Mouse (Mus musculus): Measurements from ENCODE around the gene Plau.
A peak's percentile ranks its signal among the peaks of the same experiment; 100 is the strongest.

Gene Plau

DNA sequence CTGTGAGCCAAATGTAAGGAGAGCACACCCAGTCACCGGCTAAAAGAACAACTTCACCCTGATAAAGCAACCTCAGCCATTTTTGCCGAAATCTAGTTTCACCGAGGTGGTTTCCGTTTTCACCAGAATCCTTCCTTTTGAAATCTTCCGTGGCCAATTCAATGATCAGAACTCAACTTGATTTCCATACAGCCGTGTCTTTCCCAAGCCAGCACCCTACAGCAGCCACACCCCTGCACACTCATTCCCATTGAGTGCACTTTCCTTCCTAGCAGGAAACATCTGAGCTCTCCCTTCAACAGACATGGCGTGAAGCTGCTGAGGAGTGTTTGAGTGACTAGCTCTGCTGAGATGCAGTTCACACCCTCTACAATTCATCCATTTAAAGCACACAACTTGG, 9.8 kb downstream of the Plau start:
- no peak for DNase-seq

DNA sequence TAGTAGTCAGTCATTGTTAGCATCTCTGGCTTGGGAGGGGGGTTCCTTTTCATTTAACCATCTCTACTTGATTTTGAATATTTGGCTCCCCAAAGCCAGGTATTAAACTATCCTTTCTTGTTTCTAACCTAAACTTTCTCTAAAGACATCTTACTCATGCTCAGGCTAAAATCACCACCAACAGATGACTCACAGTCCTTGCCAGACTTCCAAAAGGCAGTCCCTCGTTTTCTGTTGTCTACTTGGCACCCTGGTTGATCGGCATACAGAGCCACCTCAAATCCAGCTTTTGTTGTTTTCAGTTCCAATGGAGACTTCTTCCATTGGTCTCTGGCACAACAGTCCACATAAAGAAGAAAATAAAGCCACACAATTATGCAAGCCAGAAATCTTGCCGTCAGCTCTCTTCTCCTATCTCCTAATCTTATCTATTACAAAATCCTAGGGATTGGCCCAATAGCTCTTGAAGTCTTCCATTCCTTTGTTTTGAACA, 11.2 kb downstream of the Plau start:
- no peak for DNase-seq

DNA sequence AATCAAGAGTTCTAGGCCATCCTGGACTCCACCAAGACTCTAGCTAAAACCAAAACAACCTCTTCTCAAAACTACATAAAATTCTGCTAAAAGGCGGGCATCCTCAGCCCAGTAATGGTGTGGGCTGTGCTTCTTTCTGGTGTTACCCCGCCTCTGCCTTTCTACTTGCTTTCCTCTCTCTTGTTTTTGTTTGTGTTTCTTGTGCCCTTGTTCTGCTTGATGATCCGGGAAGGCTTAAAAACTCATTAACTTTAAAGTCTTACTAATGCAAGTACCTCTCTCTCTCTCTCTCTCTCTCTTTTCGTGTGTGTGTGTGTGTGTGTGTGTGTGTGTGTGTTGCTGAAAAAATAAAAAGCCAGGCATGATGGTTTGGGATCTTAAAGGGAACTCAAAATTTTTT, 13.3 kb downstream of the Plau start:
- no peak for DNase-seq

DNA sequence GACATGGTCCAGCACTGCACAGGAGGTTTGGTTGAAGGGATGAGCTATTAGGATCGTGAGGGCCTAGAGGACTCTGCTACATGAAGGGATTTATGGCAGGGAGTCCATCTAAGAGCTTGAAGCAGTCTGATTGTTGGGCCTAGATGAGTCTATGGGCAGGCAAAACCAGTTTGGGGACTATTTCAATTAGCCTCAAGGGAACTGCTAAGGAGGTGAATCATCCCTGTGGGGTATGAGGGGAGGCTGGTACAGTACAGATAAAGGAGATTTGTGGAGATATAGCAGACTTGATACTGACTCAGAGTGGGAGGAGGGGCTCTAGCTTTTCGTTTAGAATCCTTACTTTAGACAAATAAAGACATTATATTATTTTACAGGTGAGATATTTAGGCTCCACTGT, 14.0 kb downstream of the Plau start:
- no peak for DNase-seq

DNA sequence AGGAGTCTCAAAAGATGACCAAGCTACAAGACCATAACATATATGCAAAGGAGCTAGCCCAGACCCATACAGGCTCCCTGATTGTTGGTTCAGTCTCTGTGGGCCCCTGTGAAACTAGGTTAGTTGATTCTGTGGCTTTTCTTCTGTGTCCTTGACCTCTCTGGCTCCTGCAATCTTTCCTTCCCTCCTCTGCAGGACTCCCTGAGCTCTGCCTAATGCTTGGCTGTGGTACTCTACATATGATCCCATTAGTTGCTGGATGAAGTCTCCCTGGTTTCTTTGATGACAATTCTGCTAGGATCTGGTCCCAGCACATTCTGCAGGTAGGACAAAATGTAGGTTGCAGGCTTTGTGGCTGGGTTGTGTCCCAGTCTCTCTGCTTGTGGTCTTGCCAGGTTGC, 15.3 kb downstream of the Plau start:
- DNase-seq, result no peak

DNA sequence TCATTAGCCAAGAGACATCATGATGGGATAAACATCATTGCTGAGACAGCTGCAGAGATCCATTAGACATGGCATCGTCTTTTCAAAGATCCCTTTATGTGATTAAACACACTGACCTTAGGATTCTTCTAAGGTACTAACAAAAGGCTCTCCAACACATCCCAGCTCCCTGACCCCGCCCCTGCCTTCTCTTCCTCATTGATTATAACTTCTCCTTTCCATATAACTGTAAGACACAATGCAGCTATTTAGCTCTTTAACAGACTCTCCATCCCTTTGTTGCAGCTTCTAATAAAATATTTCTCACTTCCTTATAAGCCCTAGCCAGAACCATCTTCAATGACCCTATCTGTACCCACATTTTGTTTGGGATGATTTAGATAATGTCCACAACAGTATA, 24.7 kb downstream of the Plau start:
- DNase-seq, result no peak

DNA sequence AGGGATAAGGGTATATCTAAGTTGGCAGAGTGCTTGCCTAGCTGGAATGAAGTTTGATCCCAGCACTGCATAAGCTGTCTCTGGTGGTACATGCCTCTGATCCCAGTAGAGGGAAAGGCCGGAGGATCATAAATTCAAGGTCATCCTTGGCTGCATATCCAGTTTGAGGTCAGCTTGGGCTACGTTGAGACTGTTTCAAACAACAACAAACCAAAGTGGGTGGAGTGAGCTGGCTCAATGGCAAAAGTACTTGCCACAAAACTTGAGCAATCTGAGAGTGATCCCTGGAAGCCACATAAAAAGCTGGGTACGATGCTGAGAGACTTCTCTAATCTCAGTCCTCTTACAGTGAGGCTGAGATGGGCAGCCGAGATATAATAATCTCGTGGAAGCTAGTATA, 25.1 kb downstream of the Plau start:
- DNase-seq, result no peak

DNA sequence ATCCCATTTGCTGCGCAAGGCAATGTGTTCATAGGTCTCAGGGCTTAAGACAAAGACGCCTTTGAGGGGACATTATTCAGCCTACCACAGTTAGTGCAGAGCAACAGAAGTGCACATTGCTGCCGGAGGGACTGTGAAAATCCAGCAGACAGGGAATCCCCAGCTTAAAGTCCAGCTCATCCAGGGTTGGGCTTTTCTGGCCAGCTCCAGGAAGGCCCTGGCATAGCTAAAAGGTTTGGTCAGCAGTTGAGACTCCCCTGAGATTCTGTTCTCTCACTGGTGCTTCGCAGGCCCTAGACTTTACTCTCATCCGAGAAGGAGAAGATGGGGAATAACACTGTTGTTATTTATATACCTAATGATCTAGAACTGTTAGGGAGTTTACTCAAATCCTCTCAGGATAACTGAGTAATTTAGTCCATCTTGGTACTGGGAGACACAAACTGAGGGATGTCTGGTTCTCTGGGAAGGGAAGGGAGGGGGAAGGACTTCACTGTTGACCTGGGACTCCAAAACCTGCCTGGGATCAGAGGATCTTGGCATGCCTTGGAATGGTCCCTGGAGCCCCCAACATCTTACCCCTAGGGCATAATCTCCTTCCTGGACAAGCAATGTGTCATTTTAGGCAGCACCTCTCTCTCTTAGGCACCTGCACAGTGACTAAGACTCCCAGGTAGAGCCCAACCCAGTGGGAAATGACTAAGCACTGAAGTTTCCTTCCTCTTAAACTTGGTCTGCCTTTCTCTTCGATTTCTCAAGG, 27.0 kb downstream of the Plau start:
- DNase-seq, result no peak

DNA sequence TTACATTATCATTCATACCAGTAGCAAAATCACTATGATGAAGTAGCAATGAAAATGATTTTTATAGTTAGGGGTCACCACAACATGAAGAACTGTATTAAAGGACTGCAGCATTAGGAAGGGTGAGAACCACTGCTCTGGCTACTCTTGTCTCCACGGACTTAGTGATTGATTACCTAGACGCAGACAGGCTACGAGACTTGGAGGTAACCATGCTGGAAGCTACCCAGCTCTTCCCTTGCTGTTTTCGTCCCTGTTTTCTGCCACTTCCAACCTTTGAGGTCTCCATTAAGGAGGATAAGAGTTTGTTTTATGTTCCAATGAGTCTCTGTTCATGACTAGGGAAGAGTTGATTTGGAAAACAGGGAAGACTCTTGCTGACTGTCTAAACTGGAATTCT, 27.7 kb downstream of the Plau start:
- DNase-seq, result no peak

DNA sequence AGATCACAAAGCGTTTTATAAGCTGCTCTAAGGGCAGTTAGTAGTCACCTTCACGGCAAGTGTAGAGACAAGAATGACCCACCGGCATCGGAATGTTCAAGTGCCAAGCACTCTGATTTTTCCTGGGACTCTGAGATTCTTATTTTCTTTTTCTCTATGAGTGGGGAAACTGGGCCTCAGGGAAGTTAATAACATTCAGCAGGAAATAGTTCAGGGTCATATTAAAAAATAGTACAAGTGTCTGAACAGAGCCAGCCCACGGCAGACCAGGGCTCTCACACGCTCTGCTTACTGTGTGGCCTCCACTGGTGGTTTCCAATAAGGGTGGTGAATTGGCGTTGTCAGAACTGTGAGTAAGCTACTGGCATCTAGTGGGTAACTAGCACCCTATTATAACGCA, 29.1 kb downstream of the Plau start:
- DNase-seq, result no peak

DNA sequence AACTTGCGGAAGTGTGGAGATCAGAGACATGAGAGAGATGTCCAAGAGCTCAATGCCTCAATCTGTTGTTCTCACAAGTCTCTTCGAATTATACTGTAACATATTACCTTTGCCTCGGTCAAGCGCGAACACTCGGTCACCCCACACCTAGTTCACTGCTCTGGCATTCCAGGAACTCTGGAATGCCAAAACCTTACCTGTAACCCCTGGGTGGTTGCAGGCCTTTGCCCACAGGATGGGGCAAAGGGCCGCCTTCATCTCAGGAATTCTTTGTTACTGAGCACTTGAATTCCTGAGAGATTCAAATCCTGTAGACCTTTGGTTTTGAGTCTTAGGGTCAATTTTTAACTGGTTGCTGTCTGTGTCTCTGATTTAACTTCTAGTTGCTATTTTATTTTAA, 29.9 kb downstream of the Plau start:
- no peak for DNase-seq

DNA sequence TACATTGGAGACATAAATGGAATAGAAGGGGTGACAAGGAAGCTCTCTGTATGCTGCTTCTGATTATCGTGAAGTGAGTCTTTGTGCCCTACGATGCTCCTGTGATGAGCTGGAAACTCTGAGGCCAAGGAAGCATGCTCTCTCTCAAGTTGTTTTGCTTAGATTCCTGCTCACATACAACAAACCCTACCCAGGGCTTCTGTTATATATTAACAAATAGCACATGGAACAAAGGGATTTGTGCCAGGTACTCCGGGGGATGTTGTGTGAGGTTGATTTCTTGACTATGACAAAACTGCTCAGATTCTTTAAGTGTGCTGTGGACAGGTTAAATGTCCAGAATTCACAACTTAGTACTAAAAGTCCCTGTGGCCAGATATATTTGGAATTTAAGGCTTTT, 33.6 kb downstream of the Plau start:
- DNase-seq, result no peak

DNA sequence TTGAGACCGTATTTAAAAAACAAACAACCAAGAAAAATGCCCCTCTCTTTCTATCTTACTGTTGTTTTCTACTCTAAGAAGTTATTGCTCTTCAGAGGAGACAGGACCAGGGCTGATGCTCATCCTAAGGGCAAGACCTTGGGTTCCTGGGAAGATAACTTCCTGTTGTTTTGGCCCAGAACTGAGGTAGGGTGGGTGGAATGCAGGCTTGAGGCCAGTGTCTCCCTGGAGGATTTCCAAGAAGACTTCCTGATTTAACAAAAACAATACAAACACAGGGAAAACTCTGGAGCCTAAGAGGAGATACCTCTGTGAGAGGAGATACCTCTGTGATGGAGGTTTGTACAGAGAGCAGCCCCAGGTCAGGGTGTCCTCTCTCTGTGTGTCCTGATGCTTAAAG, 35.0 kb downstream of the Plau start:
- no peak for DNase-seq

DNA sequence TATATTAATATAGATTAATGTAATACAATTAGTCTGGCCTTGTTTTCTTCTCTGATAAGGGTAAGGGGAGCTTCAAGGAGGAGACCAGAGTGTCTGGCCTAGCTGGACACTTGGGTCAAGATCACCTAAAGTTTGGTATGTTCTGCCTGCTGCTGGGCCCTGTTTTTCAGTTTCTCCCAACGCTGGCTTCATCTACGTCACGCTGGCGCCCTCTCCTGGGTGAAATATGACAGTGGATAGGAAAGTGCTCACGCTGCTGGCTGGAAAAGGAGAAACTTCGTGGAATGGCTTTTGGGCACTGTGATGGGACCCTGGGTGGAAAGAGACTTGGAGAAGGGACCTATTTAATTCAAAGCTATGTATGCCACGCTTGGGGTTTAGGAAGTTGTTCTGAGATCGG, 36.8 kb downstream of the Plau start:
- DNase-seq, result peak; percentile 65

DNA sequence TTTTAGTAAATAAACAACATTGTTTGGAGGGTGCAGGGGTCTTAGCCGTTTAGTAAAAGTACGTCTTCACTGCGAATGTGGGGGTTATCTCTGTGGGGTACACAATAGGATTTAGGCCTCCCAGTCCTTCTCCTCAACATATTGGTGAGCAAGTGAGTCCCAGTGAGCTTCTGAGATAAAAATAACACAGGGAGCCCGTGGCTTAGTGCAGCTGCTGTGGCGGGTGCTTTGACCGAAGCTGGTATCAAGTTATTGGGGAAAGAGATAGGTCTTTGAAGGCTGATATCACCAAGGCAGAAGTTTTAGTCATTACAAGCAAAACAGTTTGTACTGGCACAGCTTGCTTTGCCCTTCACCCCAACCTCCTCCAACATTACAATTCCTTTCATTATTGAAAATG, 37.5 kb downstream of the Plau start:
- no peak for DNase-seq

DNA sequence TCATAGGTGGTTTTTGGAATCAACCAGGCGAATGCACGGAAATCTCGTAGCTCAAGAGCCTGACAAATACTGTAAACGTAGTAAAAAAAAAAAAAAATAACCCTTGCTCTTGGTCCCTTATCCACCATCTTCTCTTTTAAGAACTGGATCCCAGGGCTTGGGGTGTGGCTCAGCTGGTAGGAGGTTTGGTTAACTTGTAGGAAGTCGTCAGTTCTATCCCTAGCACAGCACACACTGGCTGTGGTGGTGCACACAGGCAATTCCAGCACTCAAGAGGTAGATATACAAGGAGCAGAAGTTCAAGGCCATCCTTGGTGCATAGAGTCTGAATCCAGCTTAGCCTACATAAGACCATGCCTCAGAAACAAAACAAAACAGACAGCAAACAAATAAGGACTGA, 48.2 kb downstream of the Plau start:
- no peak for DNase-seq

DNA sequence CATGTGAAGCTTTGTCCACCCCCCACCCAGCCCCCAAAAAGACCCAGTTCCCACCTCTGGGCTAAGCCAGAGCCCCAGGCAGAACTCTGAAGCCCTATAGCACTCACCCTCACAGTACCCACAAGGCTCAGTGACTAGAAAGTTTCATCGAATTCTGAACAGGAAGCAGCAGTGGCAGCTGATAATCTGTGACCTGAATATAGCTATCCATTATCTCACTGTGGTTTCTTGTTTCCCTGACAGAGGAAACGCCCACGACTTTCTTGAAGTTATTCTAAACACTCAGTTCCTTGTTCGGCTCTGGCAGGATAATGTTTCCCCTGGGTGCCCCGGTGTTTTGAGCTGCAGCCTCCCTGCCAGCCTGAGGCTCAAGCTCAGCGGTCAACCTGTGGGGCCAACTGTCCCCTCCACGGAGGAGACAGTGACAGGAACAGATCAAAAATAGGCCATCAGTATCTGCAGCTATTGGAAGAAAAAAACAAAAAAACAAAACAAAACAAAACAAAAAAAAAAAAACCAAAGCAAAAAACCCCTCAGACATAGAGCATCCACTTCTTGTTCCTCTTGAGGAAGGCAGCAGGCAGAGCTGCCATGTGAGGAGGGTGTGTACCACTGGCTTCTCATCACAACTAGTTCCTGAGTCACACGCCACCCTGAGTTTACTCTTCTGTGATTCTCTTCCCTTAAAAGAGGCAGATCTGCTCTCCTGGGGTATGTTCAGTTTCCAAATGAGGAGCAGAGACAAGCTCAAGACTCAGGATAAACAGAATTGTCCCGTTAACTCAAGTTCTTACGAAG, 48.8 kb downstream of the Plau start:
- DNase-seq, result no peak

DNA sequence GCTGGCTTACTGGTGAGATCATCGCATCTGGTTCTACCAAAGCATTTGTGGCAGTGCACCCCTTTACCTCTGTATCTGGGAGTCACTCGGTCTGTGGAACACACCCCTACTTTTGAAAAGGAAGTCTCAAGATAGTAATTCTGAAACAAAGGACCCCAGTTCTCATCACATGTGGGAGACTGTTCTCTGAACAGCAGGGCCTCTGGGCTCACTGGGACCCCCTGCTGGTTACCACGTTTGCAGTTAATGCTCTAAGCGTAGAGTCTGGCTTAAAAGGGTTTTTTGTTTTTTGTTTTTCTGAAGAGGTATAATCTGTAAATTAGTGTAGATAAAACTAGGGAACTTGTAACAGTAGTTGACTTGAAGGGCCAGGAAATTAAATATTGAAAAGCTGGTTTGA, 49.8 kb downstream of the Plau start:
- no peak for DNase-seq

DNA sequence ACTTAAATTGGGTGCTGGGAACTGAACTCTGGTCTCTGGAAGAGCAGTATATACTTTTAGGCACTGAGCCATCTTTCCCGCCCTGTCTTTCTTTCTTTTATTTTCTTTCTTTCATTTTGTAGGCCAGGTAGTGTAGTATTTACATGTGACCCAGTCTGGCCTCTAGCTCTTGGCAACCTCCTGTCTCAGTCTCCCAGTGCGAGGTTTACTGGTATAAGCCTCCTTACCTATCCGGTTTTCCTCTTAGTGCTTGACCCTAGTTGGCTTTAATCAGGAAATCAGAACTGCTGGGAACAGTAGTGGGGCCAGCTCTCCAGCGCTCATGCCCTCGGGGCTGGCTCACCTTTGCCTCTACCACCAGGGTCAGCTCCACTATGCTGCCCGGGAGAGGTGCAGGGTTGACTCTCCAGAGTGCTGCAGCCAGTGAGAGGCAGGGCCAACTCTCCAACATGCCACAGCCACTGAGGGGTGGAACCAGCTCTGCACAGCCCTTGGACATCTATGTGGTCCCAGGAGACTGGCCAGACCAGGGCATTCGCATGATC, 51.2 kb downstream of the Plau start:
- no peak for DNase-seq

DNA sequence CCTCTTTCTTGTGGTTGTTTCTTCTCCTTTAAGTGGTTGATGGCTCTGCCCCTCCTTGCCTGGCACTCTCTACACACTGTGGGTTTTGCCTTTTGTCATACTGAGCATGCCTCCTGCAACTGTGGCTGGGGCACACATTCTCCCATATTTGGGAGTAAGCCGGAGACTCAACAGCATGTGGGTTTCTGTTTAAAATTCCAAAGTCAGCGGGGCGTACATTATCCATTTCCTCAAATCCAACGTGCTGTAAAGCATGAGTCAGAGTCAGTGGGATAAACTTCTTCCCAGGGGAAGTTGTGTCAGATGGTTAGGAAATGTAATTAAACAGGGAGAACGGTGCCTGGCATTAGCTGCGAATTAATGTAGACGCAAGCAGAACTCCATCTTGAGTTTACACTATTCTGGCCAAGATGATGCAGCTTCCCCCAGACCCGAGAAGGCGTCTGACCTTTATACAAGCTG, 55.5 kb downstream of the Plau start:
- no peak for DNase-seq

All from cerebellum, adult 11 months (tissue).